Mouse (Mus musculus) right cerebral cortex, postnatal 36 days (tissue): ENCODE data around the gene Ncor2.

Experiments
- DNase-seq, 2 experiments: peaks; one replicate each; pipeline ENCODE4 v3.0.0; 2022; ENCODE audit warnings: low spot score in 2 of 2, mixed read lengths in 1 of 2

The Ncor2 gene

GRCm38 (mm10) chr5:125191608-125192007, 12.6 kb upstream of the Ncor2 start:
- no peak for DNase-seq

DNA sequence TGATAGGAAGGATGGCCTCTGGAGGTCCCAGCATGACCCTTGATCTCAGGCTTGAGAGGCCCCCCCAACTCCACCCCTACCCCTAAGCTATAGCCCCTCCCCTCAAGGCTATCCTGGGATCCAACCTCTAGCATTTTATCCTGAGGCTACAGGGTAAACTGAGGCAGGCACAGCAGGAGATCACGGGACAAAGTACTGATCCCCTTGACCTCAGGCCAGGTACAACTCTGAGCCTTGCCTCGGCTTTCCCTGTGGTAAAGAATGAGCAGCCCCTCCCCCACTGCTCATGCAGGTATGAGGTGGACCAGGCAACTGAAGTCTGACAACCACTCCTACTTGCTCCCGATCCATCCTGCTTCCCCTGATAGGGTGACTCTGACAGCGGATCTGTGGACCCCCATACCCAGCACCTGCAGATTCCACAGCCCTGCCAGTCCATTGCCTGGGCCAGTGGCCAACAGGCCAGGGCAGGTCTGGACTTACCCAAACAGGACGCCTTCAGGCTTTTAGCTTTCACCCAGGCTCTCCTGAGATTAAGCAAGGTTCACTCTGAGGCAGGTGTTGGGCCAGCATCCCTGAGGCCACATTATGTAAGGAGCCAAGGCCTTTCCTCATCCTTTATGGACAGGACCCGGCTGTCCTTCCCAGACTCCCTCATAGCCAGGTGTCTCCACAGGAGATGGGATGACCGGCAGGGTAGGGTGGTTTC, 11.2 kb upstream of the Ncor2 start:
- no peak for DNase-seq

GRCm38 (mm10) chr5:125189625-125190024, 10.6 kb upstream of the Ncor2 start:
- peak in 1 of 2 experiments; percentile 24 for DNase-seq

DNA sequence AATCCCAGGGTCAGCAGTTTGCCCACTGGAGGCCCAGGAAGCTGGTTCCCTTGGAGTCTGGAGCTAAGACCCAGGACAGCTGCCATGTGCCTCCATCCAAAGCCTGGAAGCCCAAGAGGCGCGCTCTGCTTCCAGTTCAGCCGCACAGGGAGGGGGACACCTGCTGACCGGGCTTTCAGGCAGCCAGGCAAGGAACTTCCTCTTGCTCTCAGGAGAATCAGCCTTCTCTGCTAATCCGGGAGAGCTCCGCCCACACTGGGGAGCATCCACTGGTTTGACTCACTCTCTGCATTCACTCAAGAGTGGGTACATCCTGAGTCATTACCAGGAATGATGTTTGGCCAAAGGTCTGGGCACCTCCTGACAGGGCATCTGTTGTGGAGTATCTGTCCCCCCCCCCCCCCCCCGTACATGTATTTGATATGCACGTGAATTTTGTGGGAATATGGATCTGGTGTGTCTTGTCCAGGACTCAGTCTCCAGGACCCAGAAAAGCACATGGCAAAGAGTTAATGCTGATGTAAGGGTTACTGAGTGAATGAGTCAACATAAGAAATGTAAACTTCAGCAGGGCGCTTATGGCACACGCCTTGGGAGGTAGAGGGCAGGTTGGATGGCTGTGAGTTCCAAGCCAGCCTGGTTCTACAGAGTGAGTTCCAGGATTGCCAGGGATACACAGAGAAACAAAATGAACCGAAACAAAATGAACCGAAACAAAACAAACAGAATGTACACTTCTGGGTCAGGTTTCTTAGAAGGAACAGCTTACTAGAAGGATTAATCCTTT, 10.0 kb upstream of the Ncor2 start:
- DNase-seq = peak; percentile 39 to 53

DNA sequence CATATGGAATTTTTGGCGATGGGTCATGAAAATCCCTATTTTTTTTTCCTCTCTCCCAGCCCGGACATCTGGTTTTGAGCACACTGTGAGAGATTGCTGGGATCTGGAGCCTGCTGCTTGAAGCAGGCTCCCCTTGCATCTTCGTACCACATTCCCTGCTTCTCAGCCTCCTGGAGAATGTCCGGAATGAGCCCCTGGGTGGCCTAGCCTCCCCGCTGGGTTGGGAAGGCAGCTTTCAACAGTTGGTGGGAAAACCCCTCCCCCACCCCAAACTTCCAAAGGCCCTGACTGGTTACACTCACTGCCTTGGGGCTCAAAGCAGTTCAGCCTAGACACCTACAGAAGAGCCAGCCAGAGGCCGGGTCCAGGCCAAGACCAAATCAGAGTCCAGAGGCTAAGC, 5.8 kb upstream of the Ncor2 start:
- DNase-seq = no peak

GRCm38 (mm10) chr5:125183321-125184003, 4.4 kb upstream of the Ncor2 start:
- peak; percentile 34 to 38 for DNase-seq

GRCm38 (mm10) chr5:125180630-125181263, 1.7 kb upstream of the Ncor2 start:
- no peak for DNase-seq

DNA sequence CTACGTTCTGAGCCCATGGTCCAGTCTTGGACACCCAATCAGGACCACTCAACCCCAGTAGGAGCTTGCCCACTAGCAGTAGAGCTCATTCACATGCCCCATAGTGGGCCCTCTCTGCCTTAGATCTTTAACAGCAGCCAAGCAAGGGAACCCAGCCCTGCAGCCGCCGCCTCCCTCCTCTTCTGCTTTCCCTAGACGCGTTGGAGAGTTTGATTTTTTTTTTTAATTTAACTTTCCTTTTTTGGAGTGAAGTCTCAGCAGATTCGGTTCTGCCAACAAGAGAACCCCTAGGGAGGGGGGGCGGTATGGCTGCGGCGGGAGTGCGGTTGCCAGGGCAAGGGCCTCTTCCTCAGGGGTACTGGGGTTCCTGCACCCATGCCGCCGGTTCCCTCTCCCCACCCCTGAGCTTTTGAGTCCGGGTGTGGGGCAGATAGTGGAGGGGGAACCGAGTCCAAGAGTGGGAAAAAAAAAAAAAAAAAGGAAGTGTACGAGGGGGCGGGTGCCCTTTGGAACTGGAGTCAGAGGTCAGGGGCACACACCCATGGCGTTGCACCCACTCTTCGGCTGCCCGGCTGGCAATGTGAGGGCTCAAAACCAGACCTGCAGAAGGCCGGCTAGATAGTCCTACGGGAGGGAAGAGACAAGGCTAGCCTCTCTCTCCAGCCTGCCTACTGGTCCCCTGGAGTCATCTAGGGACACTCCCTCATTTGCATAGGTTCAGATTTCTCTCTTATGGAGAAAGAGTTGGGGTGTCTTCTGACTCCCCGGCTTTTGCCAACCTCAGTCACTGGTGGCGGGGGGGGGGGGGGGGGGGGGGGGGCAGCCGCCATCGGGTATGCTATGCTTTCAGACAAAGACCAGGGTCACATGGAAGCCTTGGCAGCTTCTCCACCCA, 963 bp upstream of the Ncor2 start:
- DNase-seq = peak; percentile 64 to 70

DNA sequence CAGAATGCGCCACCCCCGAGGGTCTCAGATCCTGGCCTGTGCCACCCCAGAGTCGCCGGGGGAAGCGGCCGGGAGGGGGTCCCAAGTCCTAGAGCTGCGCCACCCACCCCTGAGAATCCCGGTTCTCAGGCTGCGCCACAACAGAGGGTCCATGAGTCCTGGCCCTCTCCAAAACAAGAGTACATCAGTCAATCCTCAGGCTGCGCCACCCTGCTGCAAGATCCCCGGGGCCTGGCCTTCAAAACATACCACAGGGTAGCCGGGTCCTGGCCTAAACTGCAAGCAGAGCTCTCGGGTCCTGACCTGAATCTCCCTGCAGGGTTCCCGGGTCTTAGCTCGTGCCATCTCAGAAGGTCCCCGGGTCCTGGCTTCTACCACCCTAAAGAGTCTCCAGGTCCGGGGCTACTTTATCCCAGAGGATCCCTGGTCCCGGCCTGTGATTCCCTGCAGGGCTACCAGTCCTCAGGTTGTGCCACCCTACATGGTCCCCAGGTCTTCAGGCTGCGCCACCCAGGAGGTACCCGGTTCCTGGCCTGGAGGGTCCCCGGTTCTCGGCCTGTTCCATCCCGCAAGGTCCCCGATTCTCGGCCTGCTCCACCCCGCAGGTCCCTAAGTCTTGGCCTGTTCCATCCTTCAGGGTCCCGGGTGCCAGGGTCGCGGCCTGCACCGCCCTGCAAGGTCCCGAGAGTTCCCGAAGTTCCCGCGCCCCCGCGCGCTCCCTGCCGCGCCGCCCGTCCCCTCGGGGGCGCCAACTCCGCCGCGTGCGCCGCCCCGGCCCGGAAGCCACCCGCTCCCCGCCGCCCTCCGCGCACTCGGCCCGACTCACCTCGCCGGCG, 630 bp downstream of the Ncor2 start:
- peak; percentile 39 to 42 for DNase-seq

GRCm38 (mm10) chr5:125177481-125178134, 1.4 kb downstream of the Ncor2 start:
- DNase-seq = peak; percentile 84 to 87

GRCm38 (mm10) chr5:125176864-125177263, 2.2 kb downstream of the Ncor2 start:
- peak; percentile 56 to 66 for DNase-seq

GRCm38 (mm10) chr5:125176370-125176766, 2.7 kb downstream of the Ncor2 start:
- no peak for DNase-seq

GRCm38 (mm10) chr5:125175673-125176369, 3.2 kb downstream of the Ncor2 start:
- DNase-seq = no peak

GRCm38 (mm10) chr5:125174726-125175672, 4.0 kb downstream of the Ncor2 start:
- DNase-seq = peak in 1 of 2 experiments; percentile 55

DNA sequence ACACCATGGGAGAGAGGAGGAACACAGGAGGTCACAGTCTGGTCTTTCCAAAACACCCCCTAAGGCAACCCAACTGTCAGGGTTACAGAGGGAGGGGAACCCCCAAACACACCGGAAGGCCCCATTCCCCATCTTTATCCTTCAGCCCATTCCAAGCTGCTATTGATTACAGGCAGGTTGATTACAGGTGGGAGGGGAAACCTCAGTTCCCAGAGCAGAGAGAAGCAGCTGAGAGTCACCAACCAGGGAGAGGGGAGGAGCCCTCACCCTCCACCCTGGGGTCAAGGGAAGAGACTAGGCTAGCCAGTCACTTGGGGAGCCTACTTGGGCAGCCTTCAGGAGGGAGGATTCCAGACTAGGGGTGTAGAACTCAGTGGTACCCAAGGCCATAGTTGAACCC, 5.2 kb downstream of the Ncor2 start:
- no peak for DNase-seq

DNA sequence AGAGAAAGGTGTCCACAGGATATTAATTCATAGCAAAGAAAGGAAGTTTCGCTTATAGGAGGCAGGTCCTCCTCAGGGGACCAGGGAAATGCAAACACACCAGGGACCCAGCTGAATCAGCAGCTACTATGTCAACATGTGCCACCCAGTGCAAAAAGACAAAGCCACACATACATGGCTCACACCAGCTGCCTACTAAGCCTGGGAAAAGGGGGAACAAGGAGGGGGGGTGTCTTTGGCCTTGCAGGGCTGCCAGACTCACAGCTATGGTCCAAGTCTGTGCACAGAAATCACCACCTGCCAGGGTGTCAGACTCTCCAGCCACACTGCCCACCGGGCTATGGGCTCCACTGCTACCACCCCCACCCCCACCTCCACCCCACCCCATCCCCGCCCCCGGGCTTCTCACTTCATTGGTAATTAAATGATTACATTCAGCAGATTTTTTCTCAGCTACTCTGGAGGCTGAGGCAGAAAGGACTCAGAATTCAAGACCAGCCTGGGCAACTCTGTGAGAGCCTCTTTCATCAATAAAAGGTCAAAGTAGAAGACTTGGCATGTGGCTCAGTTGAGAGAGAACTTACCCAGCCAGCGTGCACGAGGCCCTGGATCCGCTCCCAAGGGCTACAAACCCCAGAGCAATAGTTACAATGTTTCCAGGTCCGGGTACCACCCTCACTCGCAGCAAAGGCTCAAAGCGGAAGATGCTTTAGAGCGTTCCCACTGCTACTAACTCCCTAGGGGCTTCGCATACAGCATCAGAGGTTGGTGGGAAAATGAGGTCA, 6.0 kb downstream of the Ncor2 start:
- DNase-seq = no peak

DNA sequence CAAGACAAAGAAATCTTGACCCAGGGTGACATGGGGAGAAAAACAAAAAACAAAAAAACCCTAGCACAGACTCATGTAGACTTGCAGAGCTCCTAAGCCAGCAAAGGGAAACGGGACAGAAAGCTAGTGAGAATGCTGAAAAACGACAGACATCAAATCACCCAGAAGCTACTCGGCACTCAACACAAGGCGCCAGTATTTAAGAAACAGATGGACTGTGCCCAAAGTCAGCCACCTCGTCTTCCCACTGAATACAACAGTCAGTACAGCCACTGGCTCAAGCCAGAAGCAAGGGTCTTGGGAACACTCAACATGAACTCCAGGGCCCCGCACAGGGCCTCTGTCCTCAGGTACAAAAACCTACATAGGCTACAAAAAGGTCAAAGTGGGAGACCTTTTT, 7.8 kb downstream of the Ncor2 start:
- DNase-seq = no peak
